Mouse (Mus musculus): ENCODE results near the gene Kat2b.
"Not testable (repeated sequence)": the region's sequence is repeated elsewhere in the genome, so short reads cannot be mapped to it uniquely, and the experiment has no call there.

Kat2b gene

DNA sequence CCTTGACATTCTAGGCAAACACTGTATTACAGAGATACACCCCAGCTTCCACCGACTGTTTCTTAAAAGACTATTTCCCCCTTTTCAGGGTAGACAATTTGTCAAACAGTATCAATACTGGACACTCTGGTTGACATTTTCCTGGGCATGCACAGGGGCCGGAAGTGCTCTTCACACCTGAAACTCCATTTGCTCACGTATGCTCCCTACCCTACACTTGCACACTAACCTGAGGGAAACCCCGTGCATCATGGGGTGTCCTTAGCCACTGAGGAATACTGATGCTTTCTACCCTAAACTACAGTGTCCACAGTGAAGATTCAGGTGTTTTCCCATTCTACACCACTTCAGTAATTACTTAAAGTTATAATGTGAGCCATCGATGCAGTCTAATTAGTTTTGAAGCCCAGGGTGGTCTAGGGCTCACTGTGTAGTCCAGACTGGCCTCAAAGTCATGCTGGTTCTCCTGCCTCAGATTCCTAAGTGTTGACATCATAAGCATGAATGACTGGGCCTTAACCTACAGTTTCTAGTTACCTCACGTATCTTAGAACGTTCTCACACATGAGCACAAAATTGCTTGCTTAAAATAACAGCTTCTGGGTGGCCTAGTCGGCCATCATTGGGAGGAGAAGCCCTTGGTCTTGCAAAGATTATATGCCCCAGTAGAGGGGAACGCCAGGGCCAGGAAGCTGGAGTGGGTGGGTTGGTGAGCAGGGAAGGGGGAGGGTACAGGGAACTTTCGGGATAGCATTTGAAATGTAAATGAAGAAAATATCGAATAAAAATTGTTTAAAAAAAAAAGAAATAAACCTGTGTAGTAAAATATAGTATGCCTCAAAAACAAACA, 30.5 kb downstream of the Kat2b start:
- DNase-seq (ENCODE audit: low read depth in 2 of 2, low spot score in 2 of 2) = no peak

GRCm38 (mm10) chr17:53598571-53598970, 31.9 kb downstream of the Kat2b start:
- DNase-seq (ENCODE audit: low read depth in 2 of 2, low spot score in 2 of 2) = no peak

DNA sequence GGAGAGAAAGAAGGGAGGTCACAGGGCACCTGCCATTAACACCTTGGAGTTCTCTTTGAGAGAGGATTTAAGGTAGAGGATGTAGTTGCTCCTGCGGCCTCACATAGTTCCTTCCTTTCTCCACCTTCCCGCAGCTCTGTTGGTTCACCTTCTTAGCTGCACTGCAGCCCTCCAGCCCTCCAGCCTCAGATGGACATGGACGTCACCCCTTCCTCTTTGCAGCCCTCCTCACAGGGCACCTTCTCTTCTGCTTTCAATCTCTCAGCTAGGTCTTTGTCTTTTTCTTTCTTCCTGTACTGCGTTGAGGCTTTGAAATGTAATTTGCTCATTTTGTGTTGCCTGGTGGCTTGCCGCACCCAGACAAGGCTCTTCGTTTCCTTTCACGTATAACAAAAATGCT, 36.6 kb downstream of the Kat2b start:
- DNase-seq (ENCODE audit: low read depth in 2 of 2, low spot score in 2 of 2) = not testable (repeated sequence)

DNA sequence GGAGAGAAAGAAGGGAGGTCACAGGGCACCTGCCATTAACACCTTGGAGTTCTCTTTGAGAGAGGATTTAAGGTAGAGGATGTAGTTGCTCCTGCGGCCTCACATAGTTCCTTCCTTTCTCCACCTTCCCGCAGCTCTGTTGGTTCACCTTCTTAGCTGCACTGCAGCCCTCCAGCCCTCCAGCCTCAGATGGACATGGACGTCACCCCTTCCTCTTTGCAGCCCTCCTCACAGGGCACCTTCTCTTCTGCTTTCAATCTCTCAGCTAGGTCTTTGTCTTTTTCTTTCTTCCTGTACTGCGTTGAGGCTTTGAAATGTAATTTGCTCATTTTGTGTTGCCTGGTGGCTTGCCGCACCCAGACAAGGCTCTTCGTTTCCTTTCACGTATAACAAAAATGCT, 39.4 kb downstream of the Kat2b start:
- not testable (repeated sequence) for DNase-seq (ENCODE audit: low read depth in 2 of 2, low spot score in 2 of 2)

DNA sequence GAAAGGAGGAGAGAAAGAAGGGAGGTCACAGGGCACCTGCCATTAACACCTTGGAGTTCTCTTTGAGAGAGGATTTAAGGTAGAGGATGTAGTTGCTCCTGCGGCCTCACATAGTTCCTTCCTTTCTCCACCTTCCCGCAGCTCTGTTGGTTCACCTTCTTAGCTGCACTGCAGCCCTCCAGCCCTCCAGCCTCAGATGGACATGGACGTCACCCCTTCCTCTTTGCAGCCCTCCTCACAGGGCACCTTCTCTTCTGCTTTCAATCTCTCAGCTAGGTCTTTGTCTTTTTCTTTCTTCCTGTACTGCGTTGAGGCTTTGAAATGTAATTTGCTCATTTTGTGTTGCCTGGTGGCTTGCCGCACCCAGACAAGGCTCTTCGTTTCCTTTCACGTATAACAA, 42.3 kb downstream of the Kat2b start:
- DNase-seq (ENCODE audit: low read depth in 2 of 2, low spot score in 2 of 2) = not testable (repeated sequence)

DNA sequence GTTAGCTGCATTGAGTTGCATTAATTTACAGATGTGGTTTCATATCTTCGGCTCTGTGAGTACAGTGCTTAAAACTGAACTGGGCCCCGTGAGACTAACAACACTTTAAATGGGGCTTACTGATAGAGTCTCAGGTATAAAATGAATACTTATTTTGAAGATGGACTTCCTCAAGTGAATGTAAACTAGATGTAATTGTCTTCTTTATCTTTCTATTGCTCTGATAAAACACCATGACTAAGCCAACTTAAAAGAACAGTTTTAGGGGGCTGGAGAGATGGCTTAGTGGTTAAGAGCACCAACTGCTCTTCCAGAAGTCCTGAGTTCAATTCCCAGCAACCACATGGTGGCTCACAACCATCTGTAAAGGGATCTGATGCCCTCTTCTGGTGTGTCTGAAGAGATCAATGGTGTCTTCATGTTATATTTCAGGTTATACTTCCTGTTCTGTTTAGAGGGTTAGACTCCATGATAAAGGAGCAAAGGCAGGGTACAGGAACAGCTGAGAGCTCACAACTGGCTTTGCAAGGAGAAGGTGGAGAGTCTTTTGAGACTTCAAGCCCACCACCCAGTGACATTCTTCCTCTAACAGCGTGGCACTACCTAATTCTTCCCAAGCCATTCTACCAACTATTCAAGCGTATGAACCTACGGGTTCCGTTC, 50.8 kb downstream of the Kat2b start:
- no peak for DNase-seq (ENCODE audit: low read depth in 2 of 2, low spot score in 2 of 2)

GRCm38 (mm10) chr17:53618369-53618768, 51.7 kb downstream of the Kat2b start:
- DNase-seq (ENCODE audit: low read depth in 2 of 2, low spot score in 2 of 2) = no peak

- DNase-seq (ENCODE audit: low read depth in 2 of 2, low spot score in 2 of 2) = no peak
Measured at GRCm38 (mm10) chr17:53619391-53619790, 52.7 kb downstream of the Kat2b start.

DNA sequence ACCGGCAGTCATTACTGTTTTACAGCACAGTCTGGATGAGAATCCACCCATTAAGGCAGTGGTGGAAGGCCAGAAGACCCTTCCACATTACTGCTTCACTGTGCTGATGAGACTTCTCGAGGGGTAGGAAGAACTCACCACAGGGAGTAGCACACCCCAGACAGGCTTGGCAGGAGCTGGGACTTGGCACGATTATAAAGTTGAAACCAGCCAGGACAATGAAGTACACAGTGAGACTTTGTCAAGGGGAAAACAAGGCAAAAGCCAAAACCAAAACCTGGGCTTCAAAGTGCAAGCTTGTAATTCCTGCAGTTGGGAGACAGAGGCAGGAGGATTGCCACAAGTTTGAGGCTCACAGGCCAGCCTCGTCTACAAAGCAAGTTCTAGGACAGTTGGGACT, 54.0 kb downstream of the Kat2b start:
- no peak for DNase-seq (ENCODE audit: low read depth in 2 of 2, low spot score in 2 of 2)

DNA sequence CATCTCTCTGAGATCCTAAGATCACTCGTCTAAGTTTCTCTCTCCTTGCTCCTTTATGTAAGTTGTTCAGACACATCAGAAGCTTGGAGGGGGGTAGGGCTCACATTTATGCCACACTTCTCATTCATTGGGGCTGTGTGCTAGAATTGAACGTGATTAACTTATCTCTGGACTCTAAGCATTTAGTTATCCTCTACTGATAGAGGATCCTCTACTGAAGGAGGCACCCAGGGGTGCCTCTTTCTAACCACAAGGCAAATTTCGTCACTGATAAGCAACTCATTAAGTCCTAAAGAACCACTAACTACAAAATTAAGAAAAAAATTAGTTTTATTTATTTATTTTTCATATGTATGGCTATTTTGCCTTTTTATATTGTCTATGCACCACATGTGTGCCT, 55.5 kb downstream of the Kat2b start:
- DNase-seq (ENCODE audit: low read depth in 2 of 2, low spot score in 2 of 2) = no peak

GRCm38 (mm10) chr17:53623762-53624161, 57.1 kb downstream of the Kat2b start:
- no peak for DNase-seq (ENCODE audit: low read depth in 2 of 2, low spot score in 2 of 2)

DNA sequence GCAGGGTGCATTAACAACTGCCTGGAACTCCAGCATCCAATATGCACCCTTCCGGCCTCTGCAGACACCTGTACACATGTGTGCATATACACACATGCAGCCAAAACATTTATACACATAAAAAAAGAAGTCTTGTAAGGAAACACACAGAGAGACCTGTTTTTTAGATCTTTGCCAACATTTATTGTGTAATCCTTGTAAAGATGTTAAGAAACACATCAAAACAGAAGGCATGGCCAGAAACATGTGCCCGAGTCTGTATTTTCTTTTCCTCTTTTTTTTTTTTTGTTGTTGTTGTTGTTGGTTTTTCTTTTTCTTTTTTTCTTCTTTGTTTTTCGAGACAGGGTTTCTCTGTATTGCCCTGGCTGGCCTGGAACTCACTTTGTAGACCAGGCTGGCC, 59.5 kb downstream of the Kat2b start:
- DNase-seq (ENCODE audit: low read depth in 2 of 2, low spot score in 2 of 2) = no peak

- DNase-seq (ENCODE audit: low read depth in 2 of 2, low spot score in 2 of 2) = no peak
Measured at GRCm38 (mm10) chr17:53627497-53627896, 60.8 kb downstream of the Kat2b start.

DNA sequence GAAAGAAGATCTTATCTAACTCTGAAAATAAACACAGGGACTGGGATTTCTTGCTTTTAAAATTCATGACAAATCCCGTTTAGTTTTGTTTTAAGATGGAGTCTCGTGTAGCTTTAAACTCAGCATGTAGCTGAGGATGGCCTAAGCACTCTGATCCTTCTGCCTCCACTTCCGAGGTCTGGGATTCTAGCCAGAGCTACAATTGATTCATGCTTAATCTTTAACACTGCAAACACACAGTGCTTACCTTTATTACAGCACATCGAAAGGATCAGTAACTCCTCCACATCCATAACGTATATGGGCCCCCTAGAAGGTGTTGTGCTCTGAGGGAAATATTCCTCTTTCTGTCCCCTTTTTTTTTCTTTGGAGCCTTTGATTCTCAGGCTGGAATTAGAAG, 61.5 kb downstream of the Kat2b start:
- no peak for DNase-seq (ENCODE audit: low read depth in 2 of 2, low spot score in 2 of 2)

DNA sequence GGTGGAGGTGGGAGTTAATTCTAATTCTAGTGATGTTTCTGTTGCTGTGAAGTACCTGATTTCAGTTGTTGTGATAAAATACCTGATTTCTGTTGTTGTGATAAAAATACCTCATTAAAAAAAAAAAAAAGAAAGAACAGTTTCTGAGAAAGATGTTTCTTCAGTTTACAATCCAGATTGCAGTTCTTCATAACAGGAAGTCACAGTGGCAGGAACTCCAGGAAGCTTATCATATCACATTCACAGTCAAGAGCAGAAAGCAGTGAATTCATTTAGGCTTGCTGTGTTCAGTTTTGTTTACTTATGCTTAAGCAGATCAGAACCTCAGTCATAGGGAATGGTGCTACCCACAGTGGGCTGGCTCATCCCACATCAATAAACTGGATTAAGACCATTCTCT, 64.7 kb downstream of the Kat2b start:
- DNase-seq (ENCODE audit: low read depth in 2 of 2, low spot score in 2 of 2) = no peak

DNA sequence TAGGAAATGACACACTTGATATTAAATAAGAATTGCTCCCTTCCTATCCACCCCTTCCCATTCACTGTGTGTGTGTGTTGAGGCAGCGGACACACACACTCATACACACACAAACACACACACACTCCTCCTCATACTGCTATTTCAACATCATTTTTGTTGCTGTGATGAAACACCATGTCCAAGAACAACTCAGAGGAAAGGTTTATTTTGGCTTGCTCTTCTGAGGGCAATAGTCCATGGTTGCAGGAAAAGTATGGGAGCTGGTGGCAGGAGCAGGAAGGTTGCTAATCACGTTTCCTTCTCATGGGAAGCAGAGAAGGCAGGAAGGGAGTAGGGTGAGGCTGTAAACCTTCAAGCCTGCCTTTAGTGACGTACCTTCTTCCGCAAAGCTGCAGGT, 76.7 kb downstream of the Kat2b start:
- no peak for DNase-seq (ENCODE audit: low read depth in 2 of 2, low spot score in 2 of 2)

- no peak for DNase-seq (ENCODE audit: low read depth in 2 of 2, low spot score in 2 of 2)
Measured at GRCm38 (mm10) chr17:53650251-53650661, 83.6 kb downstream of the Kat2b start.

- DNase-seq (ENCODE audit: low read depth in 2 of 2, low spot score in 2 of 2) = no peak
Measured at GRCm38 (mm10) chr17:53654596-53654995, 87.9 kb downstream of the Kat2b start.

DNA sequence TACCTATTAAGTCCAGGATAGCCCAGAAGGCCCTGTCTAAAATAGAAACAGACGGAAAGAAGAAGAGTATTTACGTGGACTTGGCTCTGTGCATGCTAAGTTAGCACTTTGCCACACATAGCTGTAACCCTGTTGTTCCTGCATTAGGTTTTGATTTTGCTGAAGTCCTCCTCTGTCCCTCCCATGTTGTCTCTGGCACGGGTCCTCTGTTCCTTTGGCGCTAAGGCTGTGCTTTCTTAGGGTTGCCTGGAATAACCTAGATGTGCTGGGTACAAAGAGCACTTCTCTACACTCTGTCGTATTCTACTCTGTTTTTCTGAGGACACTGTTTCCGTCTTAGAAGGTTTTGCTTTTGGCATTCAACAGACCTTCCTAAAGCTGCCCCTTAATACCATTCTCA, 88.4 kb downstream of the Kat2b start:
- no peak for DNase-seq (ENCODE audit: low read depth in 2 of 2, low spot score in 2 of 2)

DNA sequence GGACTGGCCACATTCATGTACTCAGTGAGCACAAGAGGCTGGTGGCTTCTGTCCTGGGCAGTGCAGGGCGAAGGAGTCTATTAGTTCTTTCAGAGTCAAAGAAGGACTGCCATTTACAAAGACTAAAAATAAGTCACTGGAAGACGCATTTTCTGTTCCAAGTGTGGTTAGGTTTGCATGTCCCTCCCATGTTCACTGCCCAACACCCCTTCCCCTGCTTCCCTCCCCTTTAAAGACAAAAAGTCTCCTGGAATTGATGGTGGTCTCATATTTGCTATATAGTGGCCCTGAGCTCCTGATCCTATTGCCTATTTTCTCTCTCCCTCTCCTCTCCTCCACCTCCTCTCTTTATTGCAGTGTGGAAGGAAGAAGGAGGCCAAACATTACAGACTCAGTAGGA, 89.3 kb downstream of the Kat2b start:
- no peak for DNase-seq (ENCODE audit: low read depth in 2 of 2, low spot score in 2 of 2)

DNA sequence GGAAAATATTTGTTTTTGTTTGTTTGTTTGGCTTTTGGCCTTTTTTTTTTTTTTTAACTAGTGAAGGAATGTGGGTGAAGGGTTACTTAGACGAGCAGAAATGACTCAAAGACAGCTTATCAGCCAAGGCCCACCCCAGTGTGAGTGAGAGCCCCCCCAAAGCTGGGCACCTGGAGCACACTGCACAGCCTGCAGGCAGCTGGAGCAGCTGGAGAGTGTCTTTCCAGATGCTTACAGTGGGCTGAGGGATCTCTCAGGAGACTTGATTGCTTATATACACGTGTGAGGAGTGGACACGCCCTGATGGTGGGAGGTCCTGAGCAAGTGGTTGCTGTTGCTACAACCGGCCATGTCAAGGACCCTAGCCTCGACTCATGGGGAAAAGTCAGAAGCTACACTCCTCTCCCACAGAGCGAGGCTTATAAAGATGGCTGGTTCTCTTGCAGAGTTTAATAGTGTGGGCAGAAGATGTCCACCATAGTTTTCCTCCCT, 89.8 kb downstream of the Kat2b start:
- DNase-seq (ENCODE audit: low read depth in 2 of 2, low spot score in 2 of 2) = no peak

- peak in 1 of 2 experiments; percentile 29 for DNase-seq (ENCODE audit: low read depth in 2 of 2, low spot score in 2 of 2)
Measured at GRCm38 (mm10) chr17:53657391-53657790, 90.7 kb downstream of the Kat2b start.

Measured in CD8-positive naive resting alpha-beta T cell, adult 2 months (primary cell).